Comparison of ENCODE assay signal across 9 mouse cellular contexts in genomic region chr8:95833435-95833984, GRCm38 (mm10). TPM values are rescaled to one million over a fixed set of nuclear protein-coding genes. Genes with fewer than 3 reads are reported as not detected.
A peak's percentile ranks its signal among the peaks of the same experiment; 100 is the strongest.
DNase-seq lines count a peak whose midpoint lies in the region; ATAC-seq lines count a peak whose summit lies in the region.
"Had no signal": no experiment of that assay in that cellular context is flagged by ENCODE, and none has a peak within 500 bp of the region (broad histone marks: within the 10 kb centered on the region; RNA-seq: fewer than 3 reads in every experiment).

No protein-coding gene starts in this region.

- peak; percentile 27 for DNase-seq in embryo, embryonic 11.5 days (ENCODE audit: low read depth, low spot score)
- DNase-seq in intestine, embryonic 14.5 days (ENCODE audit: low spot score) = peak; percentile 67
- peak; percentile 97 for DNase-seq in yolk sac, embryonic 10.5 days (ENCODE audit: low spot score)
- no peak for DNase-seq in cerebellum, postnatal 25 days
- DNase-seq in urinary bladder, postnatal 4 days (ENCODE audit: low spot score in 2 of 2) = no peak

- no peak overlapping the region for H3K27ac ChIP-seq in intestine, embryonic 14.5 days (ENCODE audit: low read depth)
- peak overlapping the region; percentile 69 for H3K27ac ChIP-seq in liver, embryonic 15.5 days (replicated peaks)

- H3K27me3 ChIP-seq in erythroblast, embryonic 14.5 days (ENCODE audit: control insufficient read depth) = no peaks in the 10 kb centered on the region
- H3K27me3 ChIP-seq in intestine, embryonic 14.5 days (replicated peaks; ENCODE audit: control insufficient read depth, insufficient read depth, low read length) = no peaks in the 10 kb centered on the region
- H3K27me3 ChIP-seq in liver, embryonic 15.5 days = no peaks in the 10 kb centered on the region

- peak overlapping the region; percentile 22; the same call in 1 of the 2 replicates for H3K9ac ChIP-seq in intestine, embryonic 14.5 days (ENCODE audit: low read length)
- 0 out of 2 replicates have a peak overlapping the region, but pooled peaks have one; percentile 20 for H3K9ac ChIP-seq in liver, embryonic 15.5 days

- 0% methylated on average over 16 of the region's 16 CpGs for WGBS in intestine, embryonic 14.5 days
- WGBS in liver, embryonic 15.5 days (ENCODE audit: insufficient replicate concordance) = under 1% methylated on average over 16 of the region's 16 CpGs

- ATAC-seq in erythroblast, adult 5-6 weeks (replicated peaks; ENCODE audit: low FRiP score, poor library complexity, severe bottlenecking) = no peak
- peak; percentile 71 for ATAC-seq in intestine, embryonic 14.5 days (replicated peaks; ENCODE audit: low FRiP score, low TSS enrichment, low read depth)
- ATAC-seq in liver, embryonic 15.5 days (ENCODE audit: insufficient read depth) = peak; percentile 89

- peak overlapping the region; percentile 62 for H3K4me3 ChIP-seq in erythroblast, embryonic 14.5 days (replicated peaks)
- H3K4me3 ChIP-seq in intestine, embryonic 14.5 days (ENCODE audit: low read depth, low read length) = peak overlapping the region; percentile 38
- peak overlapping the region; percentile 38 for H3K4me3 ChIP-seq in liver, embryonic 15.5 days (replicated peaks)
- H3K4me3 ChIP-seq: myocyte had no signal

- H3K36me3 ChIP-seq in erythroblast, embryonic 14.5 days (ENCODE audit: control insufficient read depth) = peaks cover 6% of the 10 kb centered on the region; the same call in 1 of the 2 replicates
- peaks cover 9% of the 10 kb centered on the region; the same call in 1 of the 2 replicates for H3K36me3 ChIP-seq in intestine, embryonic 14.5 days (ENCODE audit: control insufficient read depth, insufficient read depth, low read length)
- H3K36me3 ChIP-seq in liver, embryonic 15.5 days (replicated peaks) = no peaks in the 10 kb centered on the region

- H3K4me2 ChIP-seq in intestine, embryonic 14.5 days (ENCODE audit: low read length) = peak overlapping the region; percentile 58
- H3K4me2 ChIP-seq in liver, embryonic 15.5 days = peak overlapping the region; percentile 65

- peaks cover 21% of the 10 kb centered on the region for H3K4me1 ChIP-seq in erythroblast, embryonic 14.5 days (ENCODE audit: control insufficient read depth)
- H3K4me1 ChIP-seq in intestine, embryonic 14.5 days (replicated peaks; ENCODE audit: control insufficient read depth, insufficient read depth, low read length) = peaks cover 6% of the 10 kb centered on the region; the same call in 1 of the 2 replicates
- peaks cover 33% of the 10 kb centered on the region for H3K4me1 ChIP-seq in liver, embryonic 15.5 days (replicated peaks)

- H3K9me3 ChIP-seq in erythroblast, embryonic 14.5 days (ENCODE audit: control insufficient read depth, low read length) = no peaks in the 10 kb centered on the region
- H3K9me3 ChIP-seq in intestine, embryonic 14.5 days (ENCODE audit: control insufficient read depth, low read length) = no peaks in the 10 kb centered on the region
- H3K9me3 ChIP-seq in liver, embryonic 15.5 days (replicated peaks) = no peaks in the 10 kb centered on the region

RNA-seq across cellular contexts. Expression of gene Sap18b, which starts 8.4 kb away (rescaled TPM):
- polyA plus RNA-seq in erythroblast, embryonic 14.5 days (2012) = 11.8 and 12.3 TPM in 2 replicates
- 33.6 and 37.1 TPM in 2 replicates for total RNA-seq in erythroblast, adult 5-6 weeks (2015; ENCODE audit: low replicate concordance)
- 40.6 and 56.8 TPM in 2 replicates for total RNA-seq in erythroblast, adult 5-6 weeks (2017; ENCODE audit: low replicate concordance)
- polyA plus RNA-seq in intestine, embryonic 14.5 days (2014; fragmentation: Nextera tagmentation; extraction: Ambion mirVana) = 355 and 369 TPM in 2 replicates
- polyA plus RNA-seq in liver, embryonic 15.5 days (2015; fragmentation: Nextera tagmentation; extraction: Ambion mirVana) = 164 and 202 TPM in 2 replicates

RNA-seq across cellular contexts. Expression of gene Slc38a7, which starts 19.8 kb away (rescaled TPM):
- 0.12 and 0.21 TPM in 2 replicates for polyA plus RNA-seq in erythroblast, embryonic 14.5 days (2012)
- 0.38 and 1.3 TPM in 2 replicates for total RNA-seq in erythroblast, adult 5-6 weeks (2015; ENCODE audit: low replicate concordance)
- 0.17 and 0.84 TPM in 2 replicates for total RNA-seq in erythroblast, adult 5-6 weeks (2017; ENCODE audit: low replicate concordance)
- polyA plus RNA-seq in intestine, embryonic 14.5 days (2014; fragmentation: Nextera tagmentation; extraction: Ambion mirVana) = 17.2 and 17.5 TPM in 2 replicates
- 8.0 and 8.2 TPM in 2 replicates for polyA plus RNA-seq in liver, embryonic 15.5 days (2015; fragmentation: Nextera tagmentation; extraction: Ambion mirVana)

RNA-seq across cellular contexts. Expression of gene Cnot1, which starts 26.2 kb away (rescaled TPM):
- 0.74 and 1.2 TPM in 2 replicates for polyA plus RNA-seq in erythroblast, embryonic 14.5 days (2012)
- 99.7 and 102 TPM in 2 replicates for total RNA-seq in erythroblast, adult 5-6 weeks (2015; ENCODE audit: low replicate concordance)
- total RNA-seq in erythroblast, adult 5-6 weeks (2017; ENCODE audit: low replicate concordance) = 68.9 and 87.2 TPM in 2 replicates
- 98.5 and 132 TPM in 2 replicates for polyA plus RNA-seq in intestine, embryonic 14.5 days (2014; fragmentation: Nextera tagmentation; extraction: Ambion mirVana)
- polyA plus RNA-seq in liver, embryonic 15.5 days (2015; fragmentation: Nextera tagmentation; extraction: Ambion mirVana) = 27.4 TPM in 2 replicates

RNA-seq across cellular contexts. Expression of gene Got2, which starts 54.8 kb away (rescaled TPM):
- 2.5 and 2.8 TPM in 2 replicates for polyA plus RNA-seq in erythroblast, embryonic 14.5 days (2012)
- 25.4 and 38.0 TPM in 2 replicates for total RNA-seq in erythroblast, adult 5-6 weeks (2015; ENCODE audit: low replicate concordance)
- total RNA-seq in erythroblast, adult 5-6 weeks (2017; ENCODE audit: low replicate concordance) = 14.8 and 28.5 TPM in 2 replicates
- 84.7 and 85.2 TPM in 2 replicates for polyA plus RNA-seq in intestine, embryonic 14.5 days (2014; fragmentation: Nextera tagmentation; extraction: Ambion mirVana)
- 223 and 238 TPM in 2 replicates for polyA plus RNA-seq in liver, embryonic 15.5 days (2015; fragmentation: Nextera tagmentation; extraction: Ambion mirVana)

Comparison
In these comparisons a context has a peak if more than half of its experiments do, and no peak if none do; other contexts are left out.
1. DNase-seq: peak in embryo, embryonic 11.5 days (single experiment), intestine, embryonic 14.5 days (single experiment) and yolk sac, embryonic 10.5 days (single experiment); none in cerebellum, postnatal 25 days (0 of 2) and urinary bladder, postnatal 4 days (0 of 2).
2. RNA of gene Sap18b, which starts 8.4 kb away (polyA plus RNA-seq): 355 to 369 TPM in intestine, embryonic 14.5 days and 164 to 202 TPM in liver, embryonic 15.5 days; 11.8 to 12.3 TPM in erythroblast, embryonic 14.5 days; every median in the first group is over 10 times any median in the second.
3. RNA of gene Cnot1, which starts 26.2 kb away (polyA plus RNA-seq): 98.5 to 132 TPM in intestine, embryonic 14.5 days and 27.4 TPM in liver, embryonic 15.5 days; 0.74 to 1.2 TPM in erythroblast, embryonic 14.5 days; every median in the first group is over 10 times any median in the second.
4. Peak in every context shown above with its lines, with median percentiles within 50 percentile points of each other: H3K4me3 ChIP-seq.